Mouse (Mus musculus) skeletal muscle tissue, adult 2 months (tissue): Measurements from ENCODE around the gene Rpl32.

ENCODE experiments used
- DNase-seq: peaks from one replicate; pipeline ENCODE4 v3.0.0-alpha.2; 2012; ENCODE audit warnings: low read depth, low spot score

Rpl32 gene

DNA sequence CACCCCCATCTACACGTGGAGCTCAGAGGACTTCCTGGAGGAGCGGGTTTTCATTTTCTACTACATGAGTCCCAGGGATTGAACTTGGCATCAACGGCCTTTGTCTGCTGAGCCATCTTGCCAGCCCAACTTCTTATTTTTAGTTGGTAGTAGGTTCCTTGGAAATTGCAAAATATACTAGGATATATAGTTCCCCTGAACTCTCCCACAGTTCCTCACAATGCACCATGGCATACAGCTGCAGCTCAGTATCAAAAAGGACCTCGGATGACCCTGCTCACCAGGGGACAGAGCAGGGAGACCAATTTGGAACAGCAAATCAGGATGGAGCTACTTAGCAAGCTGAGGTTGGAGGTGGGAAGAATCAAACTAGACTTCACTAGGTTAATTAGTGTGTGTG lies 6.5 kb upstream of the Rpl32 start:
- no peak for DNase-seq

DNA sequence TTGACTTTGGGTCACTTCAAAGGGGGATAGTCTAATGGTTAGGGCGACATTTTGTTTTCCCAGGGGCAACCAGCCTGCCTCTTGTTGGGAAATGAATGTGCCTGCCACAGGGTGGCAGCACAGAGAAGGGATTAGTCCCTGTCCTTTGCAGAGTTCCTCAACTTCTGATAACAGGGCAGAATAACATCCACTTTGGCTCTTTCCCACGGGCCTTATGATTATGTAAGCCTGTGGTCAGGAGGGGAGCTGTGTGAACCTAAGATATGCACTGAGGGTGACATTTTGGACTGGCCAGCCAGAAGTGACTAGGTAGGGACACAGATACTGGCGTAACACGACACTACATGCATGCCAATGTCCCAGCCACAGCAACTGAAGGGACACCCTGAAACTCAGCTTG lies 5.6 kb upstream of the Rpl32 start:
- DNase-seq, result peak; percentile 93

DNA sequence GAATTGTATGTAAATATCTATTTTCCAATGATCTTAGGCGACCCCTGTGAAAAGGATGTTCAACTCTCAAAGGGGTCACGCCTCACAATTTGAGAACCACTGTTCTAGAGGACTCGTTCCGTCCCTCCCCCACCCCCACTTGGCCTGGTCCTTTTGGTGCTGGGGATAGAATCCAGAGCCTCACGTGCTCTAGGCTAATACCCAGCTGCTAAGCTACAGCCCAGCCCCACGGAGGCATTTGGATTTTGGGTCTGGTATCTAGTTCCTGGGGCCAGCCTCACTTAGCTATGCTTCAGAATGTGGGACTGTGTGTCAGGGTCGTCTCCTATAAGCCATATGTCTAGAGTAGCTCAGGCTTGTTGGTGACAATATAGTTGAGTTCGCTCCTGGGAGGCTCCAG lies 3.1 kb upstream of the Rpl32 start:
- DNase-seq, result no peak

DNA sequence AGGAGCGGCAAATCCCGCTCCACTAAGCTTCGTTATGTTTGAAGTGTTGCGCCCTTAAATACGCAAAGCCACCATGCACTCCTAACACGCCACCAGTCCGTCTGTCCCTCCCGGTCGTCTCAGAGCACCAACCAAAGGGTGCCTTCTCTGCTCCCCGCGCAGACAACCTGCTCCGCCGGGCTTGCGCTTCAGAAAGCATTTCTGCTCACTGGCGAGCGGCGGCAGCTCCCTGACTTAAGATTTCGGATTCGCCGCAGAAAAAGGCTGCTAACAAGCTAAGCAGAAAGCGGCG lies 405 bp downstream of the Rpl32 start:
- no peak for DNase-seq

DNA sequence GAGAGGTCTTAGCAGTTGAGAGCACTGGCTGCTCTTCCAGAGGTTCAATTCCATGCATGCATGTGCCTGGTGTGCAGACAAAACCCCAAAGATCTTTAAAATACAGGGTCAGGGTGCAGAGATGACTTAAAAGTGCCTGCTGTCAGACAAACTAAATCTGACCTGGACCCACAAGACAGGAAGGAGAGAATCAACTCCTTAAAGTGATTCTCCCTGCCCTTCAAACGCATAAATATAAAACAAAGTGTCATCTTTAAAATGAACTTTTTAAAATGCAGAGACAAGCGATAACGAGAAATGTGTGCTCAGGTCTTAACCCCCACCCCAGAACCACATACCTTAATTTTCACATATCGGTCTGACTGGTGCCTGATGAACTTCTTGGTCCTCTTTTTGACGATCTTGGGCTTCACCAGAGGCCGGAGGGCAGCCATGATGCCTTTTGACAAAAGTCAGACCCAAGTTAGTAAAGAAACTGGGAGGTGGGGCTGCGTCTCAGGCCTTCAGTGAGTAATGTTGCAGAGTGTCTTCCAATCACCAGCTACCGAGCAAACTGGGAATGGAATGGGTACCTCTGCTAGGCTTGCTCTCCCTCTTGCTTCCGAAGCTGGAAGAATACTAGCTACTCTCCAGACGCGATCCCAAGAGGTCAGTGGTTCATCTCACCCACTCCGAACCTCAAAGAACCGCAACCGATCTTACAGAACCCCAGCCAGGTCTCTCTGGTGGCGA lies 917 bp downstream of the Rpl32 start:
- no peak for DNase-seq

DNA sequence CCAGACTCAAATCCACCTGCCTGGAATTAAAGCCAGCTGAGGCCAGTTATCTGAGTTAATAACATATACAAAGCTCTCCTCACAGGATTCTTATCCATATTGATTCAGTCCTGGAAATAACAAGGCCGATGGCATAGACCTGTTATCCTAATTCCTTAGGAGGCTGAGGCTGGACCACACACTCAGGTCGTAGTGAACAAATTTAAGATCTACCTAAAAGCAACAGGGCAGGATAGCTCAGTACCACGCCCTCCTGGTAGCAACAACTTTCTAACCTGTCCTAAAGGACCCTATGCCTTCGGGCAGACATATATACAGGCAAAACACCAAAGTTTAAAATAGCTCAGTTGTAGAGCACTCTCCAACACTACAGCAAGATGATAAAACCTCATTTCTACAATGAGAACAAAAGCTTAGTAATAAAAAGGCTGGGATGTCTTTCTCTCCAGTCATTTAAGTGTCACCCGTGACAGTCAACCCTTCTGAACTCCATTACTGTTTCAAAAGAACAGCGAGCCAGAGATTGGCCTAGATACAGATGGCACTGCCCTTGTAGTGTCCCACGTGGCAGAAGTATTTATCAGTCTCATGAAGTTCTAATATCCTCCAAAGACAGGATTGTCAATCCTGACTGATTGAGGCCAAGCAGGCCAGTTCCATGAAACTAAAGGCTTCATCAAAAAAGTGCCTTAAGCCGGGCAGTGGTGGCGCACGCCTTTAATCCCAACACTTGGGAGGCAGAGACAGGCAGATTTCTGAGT lies 3.9 kb downstream of the Rpl32 start:
- no peak for DNase-seq

DNA sequence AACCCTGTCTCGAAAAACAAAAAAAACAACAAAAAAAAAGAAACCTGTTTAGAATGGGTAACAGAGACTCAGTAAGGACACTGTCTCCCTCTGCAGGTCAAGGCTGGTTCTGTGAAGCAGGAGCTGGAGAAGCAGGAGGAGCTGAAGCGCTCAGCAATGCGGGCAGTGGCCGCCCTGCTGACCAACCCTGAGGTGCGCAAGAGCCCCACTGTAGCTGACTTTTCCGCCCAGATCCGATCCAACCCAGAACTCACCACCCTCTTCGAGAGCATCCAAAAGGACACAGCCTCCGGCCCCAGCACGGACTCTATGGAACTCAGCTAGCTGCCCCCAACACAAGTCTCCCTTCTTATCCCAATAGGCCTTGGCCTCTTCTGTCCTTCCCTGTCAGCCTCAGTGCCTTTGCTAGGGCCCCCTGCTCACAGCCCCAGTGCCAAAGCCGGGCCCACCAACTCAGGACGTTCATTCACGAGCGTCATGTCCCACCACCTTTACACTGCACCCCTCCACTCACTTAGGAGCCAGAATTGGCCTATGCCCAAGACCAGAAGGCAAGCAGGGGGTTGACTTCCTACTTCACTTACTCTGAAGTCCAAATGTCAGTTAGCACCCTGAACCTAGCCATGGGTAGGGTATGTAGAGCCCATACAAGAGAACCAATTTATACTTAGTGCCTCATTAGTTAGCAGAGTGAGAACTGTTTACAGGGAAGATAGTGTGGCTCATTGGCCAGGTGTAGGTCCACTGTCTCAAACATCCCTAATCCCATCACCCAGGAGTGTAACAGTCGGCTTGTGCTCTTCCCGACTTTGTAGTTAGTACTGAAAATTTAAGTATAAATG lies 4.8 kb downstream of the Rpl32 start:
- DNase-seq, result peak; percentile 36

DNA sequence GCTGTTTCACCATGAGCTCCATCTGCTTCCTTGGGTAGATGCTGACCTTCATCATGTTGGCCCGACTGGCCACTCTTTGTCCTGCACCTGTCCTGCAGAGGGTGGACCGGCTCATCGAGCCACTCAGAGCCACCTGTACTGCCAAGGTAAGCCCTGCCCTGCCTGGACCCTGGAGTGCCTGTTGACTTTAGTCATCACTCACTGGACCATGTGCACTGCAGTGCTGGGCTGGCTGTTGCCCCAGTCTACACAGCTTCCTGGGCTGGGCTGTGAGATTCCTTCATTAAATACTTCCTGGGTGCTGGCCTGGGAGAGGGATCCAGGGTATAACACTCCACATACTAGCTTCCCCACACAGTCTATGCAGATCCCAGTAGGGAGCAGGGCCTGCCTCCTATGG lies 6.7 kb downstream of the Rpl32 start:
- no peak for DNase-seq

DNA sequence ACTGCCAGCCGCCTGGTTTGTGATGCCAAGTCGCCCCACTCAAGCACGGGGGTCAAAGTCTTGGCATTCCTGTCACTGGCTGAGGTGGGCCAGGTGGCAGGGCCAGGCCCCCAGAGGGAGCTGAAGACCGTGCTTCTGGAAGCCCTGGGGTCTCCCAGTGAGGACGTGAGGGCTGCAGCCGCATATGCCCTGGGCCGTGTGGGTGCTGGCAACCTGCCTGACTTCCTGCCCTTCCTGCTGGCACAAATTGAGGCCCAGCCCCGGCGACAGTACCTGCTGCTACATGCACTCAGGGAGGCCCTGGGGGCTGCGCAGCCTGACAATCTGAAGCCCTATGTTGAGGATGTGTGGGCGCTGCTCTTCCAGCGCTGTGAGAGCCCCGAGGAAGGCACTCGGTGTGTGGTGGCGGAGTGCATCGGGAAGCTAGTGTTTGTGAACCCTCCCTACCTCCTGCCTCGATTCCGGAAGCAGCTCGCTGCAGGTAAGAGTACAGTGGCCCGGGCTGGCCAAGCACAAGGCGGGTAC lies 15.8 kb downstream of the Rpl32 start:
- DNase-seq, result no peak

DNA sequence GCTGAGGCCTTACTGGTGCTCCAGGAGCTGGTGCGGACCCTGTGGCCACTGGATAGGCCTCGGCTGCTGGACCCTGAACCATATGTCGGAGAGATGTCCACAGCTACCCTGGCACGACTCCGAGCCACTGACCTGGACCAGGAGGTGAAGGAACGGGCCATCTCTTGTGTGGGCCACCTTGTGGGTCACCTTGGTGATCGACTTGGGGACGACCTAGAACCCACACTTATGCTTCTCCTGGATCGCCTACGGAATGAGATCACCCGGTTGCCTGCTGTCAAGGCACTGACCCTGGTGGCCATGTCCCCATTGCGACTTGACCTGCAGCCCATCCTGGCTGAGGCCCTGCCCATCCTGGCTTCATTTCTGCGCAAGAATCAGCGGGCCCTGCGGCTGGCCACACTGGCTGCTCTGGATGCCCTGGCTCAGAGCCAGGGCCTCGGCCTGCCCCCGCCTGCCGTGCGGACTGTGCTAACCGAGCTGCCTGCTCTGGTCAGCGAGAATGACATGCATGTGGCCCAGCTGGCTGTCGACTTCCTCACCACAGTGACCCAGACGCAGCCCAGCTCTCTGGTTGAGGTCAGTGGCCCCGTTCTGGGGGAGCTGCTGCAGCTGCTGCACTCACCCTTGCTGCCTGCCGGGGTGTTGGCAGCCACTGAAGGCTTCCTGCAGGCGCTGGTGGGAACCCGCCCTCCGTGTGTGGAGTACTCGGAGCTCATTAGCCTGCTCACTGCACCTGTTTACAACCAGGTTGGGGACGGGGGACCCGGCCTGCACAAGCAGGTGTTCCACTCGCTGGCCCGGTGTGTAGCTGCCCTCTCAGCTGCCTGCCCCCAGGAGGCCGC lies 16.5 kb downstream of the Rpl32 start:
- peak; percentile 82 for DNase-seq

DNA sequence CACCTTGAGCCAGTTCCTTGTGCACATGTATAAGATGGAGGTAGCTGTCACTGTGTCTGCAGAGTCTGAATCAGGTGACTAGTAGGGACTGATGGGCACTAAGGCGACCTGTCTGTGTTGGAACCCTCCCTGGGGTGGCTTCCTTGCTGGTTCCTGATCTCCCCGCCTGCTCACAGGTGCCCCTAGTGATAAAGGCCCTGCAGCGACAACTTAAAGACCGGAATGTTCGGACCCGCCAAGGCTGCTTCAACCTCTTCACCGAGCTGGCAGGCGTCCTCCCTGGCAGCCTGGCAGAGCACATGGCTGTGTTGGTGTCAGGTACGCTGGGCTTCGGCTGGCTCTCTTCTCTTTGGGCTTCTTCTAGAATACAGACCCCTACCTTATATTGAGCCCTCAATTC lies 17.5 kb downstream of the Rpl32 start:
- no peak for DNase-seq

DNA sequence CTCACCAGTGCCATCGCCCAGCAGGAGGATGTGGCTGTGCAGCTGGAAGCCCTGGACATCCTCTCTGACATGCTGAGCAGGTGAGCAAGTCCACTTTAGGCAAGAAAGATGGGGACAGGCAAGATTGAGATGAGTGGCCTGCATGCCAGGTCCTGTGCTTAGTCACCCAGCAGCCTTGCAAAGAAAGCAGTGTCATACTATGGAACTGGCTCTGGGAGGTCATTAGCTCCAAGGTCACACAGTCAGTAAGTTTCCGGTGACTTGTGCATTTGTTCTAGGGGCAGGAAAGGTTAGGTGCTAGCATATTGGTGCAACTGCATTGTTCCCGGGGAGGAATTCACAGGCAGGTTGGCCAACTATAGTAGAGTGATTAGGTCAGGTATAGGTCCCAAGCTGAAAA lies 25.8 kb downstream of the Rpl32 start:
- DNase-seq, result no peak

DNA sequence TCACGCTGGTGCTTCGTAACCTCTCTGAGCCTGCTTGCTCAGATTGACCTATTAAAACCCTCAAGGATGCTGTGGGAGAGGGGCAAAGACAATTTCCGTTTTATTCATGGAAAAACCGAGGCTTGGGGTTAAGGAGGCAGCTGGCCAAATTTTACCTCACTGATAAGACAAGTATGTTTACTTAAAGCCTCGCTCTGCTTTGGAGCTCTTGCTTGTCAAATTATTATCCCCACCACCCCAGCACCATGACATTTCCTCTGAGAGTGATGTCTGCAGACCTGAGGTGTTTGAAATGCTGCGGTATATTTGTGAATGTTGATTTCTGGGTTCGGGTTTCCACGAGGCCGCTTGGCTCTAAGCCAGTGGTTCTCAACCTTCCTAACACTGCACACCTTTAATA lies 32.2 kb downstream of the Rpl32 start:
- DNase-seq, result peak; percentile 27

DNA sequence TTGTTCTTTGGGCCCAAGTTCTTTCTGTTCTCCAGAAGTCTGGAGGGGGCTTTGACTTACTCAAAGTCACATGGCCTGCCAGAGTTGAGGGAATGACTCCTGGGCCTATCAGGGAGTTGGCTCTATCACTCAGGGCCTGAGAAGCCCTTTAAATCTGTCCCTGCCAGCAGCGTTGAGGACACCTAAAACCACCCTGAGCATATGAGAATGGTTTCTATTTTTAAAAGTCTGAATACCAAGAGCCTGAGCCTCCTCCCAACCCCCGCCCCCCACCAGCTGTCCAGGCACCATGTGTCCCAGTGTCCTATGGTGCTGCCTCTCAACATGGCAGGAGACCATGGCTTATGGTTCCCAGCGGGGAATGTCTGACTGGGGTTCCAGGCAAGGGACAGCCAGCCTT lies 32.7 kb downstream of the Rpl32 start:
- peak; percentile 91 for DNase-seq

DNA sequence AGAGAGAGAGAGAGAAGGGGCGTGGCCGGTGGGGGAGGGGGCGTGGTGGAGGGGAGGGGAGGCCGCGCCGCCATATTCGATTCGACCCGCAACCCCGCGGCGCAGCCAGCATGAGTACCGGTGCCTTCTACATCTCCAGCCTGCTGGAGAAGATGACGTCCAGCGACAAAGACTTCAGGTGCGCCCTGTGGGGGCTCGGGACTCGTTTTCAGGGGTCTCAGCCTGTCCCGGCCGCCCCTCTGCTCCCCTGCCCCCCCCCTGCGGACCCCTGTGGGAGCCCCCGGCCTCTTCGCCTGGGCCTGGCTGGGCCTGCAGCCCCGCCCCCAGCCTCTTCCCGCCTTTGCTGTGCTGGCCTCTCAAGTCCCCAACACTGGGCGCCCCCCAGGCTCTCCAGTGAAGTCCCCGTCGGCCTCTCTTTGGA lies 34.0 kb downstream of the Rpl32 start, which contains the start of gene Cand2:
Gene Cand2 (plus strand): TSS at position 38 of the 421 bp plus-strand sequence.
- DNase-seq, result peak; percentile 29

DNA sequence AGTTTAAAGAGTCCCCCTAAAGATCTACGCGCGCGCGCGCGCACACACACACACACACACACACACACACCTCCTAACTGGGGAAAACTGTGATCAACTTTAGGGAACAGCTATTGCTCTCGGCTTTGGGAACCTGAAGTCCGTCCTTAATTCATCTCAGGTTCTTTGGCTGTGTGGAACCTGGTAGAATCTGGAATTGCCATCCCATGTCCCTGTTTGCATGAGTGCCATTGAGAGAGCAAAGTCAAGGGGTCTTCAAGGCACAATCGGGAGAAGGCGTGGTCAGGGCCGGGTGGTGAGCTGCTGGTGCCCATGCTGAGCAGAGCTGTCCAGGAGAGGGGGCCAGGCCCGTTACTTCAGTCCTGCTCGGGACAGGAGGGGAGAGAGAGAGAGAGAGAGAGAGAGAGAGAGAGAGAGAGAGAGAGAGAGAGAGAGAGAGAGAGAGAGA lies 34.6 kb downstream of the Rpl32 start:
- no peak for DNase-seq

DNA sequence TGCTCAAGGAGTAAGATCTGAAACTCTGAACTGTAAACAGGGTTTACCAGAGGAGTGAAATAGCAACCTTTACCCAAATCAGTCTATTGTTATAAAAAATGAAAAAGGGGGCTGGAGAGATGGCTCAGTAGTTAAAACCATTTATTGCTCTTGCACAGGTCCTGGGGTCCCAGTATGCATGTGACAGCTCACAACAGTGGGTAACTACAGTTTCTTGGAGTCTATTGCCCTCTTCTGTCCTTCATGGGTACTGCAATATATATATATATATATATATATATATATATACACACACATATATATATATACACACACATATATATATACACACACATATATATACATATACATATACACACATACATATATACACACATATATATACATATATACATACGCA lies 35.9 kb downstream of the Rpl32 start:
- DNase-seq, result no peak

DNA sequence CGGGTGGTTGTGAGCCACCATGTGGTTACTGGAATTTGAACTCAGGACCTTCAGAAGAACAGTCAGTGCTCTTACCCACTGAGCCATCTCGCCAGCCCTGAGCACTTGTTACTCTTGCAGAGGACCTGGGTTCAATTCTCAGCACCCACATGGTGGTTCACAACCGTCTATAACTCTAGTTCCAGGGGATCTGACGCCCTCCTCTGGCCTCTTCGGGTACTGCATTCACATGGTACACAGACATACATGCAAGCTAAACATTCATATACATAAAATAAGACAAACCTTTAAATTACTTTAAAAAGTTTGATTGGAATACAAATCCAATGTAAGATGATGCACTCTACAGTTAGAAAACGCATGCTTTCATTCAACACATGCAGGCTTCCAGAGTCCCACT lies 36.3 kb downstream of the Rpl32 start:
- no peak for DNase-seq

DNA sequence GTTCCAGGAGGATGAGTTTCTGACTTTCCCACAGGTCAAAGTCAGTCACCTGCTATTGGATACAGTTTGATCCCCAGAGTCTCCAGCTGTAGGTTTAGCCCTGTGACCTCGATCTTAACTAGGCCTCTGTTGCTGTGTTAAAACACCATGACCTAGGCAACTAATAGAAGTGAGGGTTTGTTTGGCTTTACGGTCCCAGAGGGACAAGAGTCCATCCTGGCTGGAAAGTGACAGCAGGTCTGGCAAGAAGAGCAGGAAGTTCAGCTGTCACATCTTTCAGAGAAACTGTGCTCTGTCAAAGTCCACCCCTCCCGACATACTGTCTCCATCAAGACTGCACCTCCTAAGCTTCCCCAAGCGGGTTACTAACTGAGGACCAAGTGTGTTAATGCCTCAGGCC lies 37.7 kb downstream of the Rpl32 start:
- no peak for DNase-seq

DNA sequence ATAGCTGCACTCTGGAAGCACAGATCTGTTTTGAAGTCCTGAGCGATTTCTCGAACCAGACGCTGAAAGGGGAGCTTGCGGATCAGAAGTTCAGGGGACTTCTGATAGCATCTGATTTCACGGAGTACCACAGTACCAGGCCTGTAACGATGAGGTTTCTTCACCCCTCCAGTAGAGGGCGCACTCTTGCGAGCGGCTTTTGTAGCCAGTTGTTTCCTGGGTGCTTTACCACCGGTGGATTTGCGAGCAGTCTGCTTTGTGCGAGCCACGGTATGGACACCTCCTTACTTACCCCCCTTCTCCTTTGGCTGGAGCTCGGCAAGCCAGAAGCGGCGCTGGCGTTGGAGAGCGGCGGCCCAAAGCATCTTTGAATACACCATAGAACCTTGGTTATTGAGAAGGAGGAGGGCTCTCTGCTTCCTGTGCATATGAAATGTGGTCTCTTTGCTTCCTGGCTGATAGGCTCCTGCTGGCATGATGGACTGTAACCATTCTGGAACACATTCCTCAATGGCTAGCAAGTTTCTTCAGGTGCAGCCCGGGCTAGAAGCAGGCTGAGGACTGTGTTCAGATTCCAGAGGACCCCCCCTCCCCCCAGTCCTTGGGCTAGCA lies 38.4 kb downstream of the Rpl32 start:
- no peak for DNase-seq

DNA sequence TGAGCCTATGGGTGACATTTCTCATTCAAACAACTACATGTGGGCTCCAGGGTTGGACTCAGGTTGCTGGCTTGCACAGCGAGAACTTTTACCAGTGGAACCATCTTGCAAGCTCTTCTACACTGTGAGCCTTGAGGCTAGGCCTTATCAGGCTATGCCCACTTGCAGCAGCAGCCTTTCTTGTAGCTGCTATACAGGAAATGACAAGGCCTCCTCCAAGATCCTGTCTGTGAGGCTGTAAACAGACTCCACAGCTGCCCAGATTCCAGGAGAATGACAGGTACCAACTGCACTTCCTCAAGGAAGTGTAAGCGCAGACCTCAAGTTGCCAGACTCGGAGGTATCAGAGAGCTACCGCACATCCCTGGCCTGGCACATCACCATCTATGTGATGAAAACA lies 40.3 kb downstream of the Rpl32 start:
- DNase-seq, result no peak
